ENCODE assay signal across 8 mouse cellular contexts in genomic region chr5:104052956-104053355, GRCm38 (mm10). TPM values are rescaled to one million over a fixed set of nuclear protein-coding genes. Genes with fewer than 3 reads are reported as not detected.
A peak's percentile ranks its signal among the peaks of the same experiment; 100 is the strongest.
DNase-seq lines count a peak whose midpoint lies in the region; ATAC-seq and TF ChIP-seq lines count a peak whose summit lies in the region.

No protein-coding gene starts in this region.

- H3K36me3 ChIP-seq in testis, adult 2 months (ENCODE audit: control insufficient read depth, insufficient read depth, low read length) = peaks cover 1% of the 10 kb centered on the region; the same call in 1 of the 2 replicates
- H3K36me3 ChIP-seq in liver, postnatal 0 days (replicated peaks; ENCODE audit: insufficient read depth, low read length) = peaks cover 27% of the 10 kb centered on the region

- peak; percentile 66; the same call in 1 of the 2 replicates for TF ChIP-seq CTCF in testis, adult 2 months (IDR thresholded peaks at IDR 0.05; ENCODE audit: control insufficient read depth, insufficient read depth, insufficient replicate concordance, low read depth, low read length)
- peak; percentile 75 for TF ChIP-seq CTCF in liver, postnatal 0 days (IDR thresholded peaks at IDR 0.05; ENCODE audit: low read depth)

- peak; percentile 68 for ATAC-seq in liver, postnatal 0 days

- 49% methylated on average over 8 of the region's 8 CpGs for WGBS in liver, postnatal 0 days (ENCODE audit: insufficient replicate concordance)

- TF ChIP-seq EP300 in liver, postnatal 0 days (IDR thresholded peaks at IDR 0.05; ENCODE audit: low read depth) = no peak

- no peaks in the 10 kb centered on the region for H3K9me3 ChIP-seq in liver, postnatal 0 days (ENCODE audit: low read length)

- no peak overlapping the region for H3K4me3 ChIP-seq in testis, adult 2 months (ENCODE audit: control insufficient read depth, low read depth, low read length)
- no peak overlapping the region for H3K4me3 ChIP-seq in liver, postnatal 0 days (ENCODE audit: low read depth, low read length)

- no peaks in the 10 kb centered on the region; the same call in 1 of the 2 replicates for H3K4me1 ChIP-seq in testis, adult 2 months (ENCODE audit: control insufficient read depth, insufficient read depth, low read length)
- H3K4me1 ChIP-seq in liver, postnatal 0 days (ENCODE audit: insufficient read depth) = peaks cover 12% of the 10 kb centered on the region

- no peak overlapping the region for H3K9ac ChIP-seq in liver, postnatal 0 days (replicated peaks)

- peak; percentile 54 for DNase-seq in adrenal gland, postnatal 14 days
- no peak for DNase-seq in adrenal gland, adult 8-10 months
- no peak for DNase-seq in testis, postnatal 14 days (ENCODE audit: low spot score)
- peak; percentile 69 for DNase-seq in liver, postnatal 0 days
- peak; percentile 65 for DNase-seq in thymus, postnatal 4 days
- DNase-seq in urinary bladder, adult 2 months (ENCODE audit: low spot score) = no peak
- DNase-seq in right cerebral cortex, postnatal 14 days = no peak

- H3K27ac ChIP-seq in testis, adult 2 months (ENCODE audit: control insufficient read depth, insufficient read depth, low read depth, low read length) = no peak overlapping the region
- no peak overlapping the region for H3K27ac ChIP-seq in liver, postnatal 0 days (ENCODE audit: low read depth)

- TF ChIP-seq POLR2A in testis, adult 2 months (IDR thresholded peaks at IDR 0.05; ENCODE audit: control insufficient read depth, low read depth, low read length) = no peak

- H3K27me3 ChIP-seq in testis, adult 2 months (ENCODE audit: control insufficient read depth, insufficient read depth, low read length) = no peaks in the 10 kb centered on the region
- H3K27me3 ChIP-seq in liver, postnatal 0 days (ENCODE audit: insufficient read depth, low read length) = no peaks in the 10 kb centered on the region

- H3K4me2 ChIP-seq in liver, postnatal 0 days (ENCODE audit: low read depth, low read length) = no peak overlapping the region

RNA-seq across cellular contexts. Expression of gene Nudt9, which starts 6.8 kb away (rescaled TPM):
- 56.5 and 60.0 TPM in 2 replicates for total RNA-seq in adrenal gland, postnatal 14 days (2021)
- total RNA-seq in adrenal gland, adult 8-10 months (2022) = 10 to 100 TPM; 50.5 to 60.0 (median 58.2) TPM
- 170 and 195 TPM in 2 replicates for polyA plus RNA-seq in testis, adult 2 months (2012; rRNA removed)
- 48.5 and 48.7 TPM in 2 replicates for polyA plus RNA-seq in liver, postnatal 0 days (2015; fragmentation: Nextera tagmentation; extraction: Ambion mirVana)
- polyA plus RNA-seq in urinary bladder, adult 2 months (2012; rRNA removed) = 50.6 and 55.6 TPM in 2 replicates

RNA-seq across cellular contexts. Expression of gene Gm17660, which starts 24.5 kb away (rescaled TPM):
- total RNA-seq in adrenal gland, postnatal 14 days (2021) = not detected in 2 replicates
- not detected for total RNA-seq in adrenal gland, adult 8-10 months (2022)
- polyA plus RNA-seq in testis, adult 2 months (2012; rRNA removed) = 0.26 and 0.62 TPM in 2 replicates
- not detected in 2 replicates for polyA plus RNA-seq in liver, postnatal 0 days (2015; fragmentation: Nextera tagmentation; extraction: Ambion mirVana)
- polyA plus RNA-seq in urinary bladder, adult 2 months (2012; rRNA removed) = not detected in 2 replicates

RNA-seq across cellular contexts. Expression of gene Hsd17b11, which starts 31.2 kb away (rescaled TPM):
- 51.0 and 60.5 TPM in 2 replicates for total RNA-seq in adrenal gland, postnatal 14 days (2021)
- 10 to 100 TPM; 77.7 to 87.8 (median 80.6) TPM for total RNA-seq in adrenal gland, adult 8-10 months (2022)
- 5.1 and 5.5 TPM in 2 replicates for polyA plus RNA-seq in testis, adult 2 months (2012; rRNA removed)
- 26.7 and 27.1 TPM in 2 replicates for polyA plus RNA-seq in liver, postnatal 0 days (2015; fragmentation: Nextera tagmentation; extraction: Ambion mirVana)
- polyA plus RNA-seq in urinary bladder, adult 2 months (2012; rRNA removed) = 77.1 and 90.8 TPM in 2 replicates

Comparison
In these comparisons a context has a peak if more than half of its experiments do, and no peak if none do; other contexts are left out.
1. DNase-seq: peak in adrenal gland, postnatal 14 days (single experiment), liver, postnatal 0 days (single experiment) and thymus, postnatal 4 days (single experiment); none in adrenal gland, adult 8-10 months (single experiment), testis, postnatal 14 days (single experiment), urinary bladder, adult 2 months (single experiment) and right cerebral cortex, postnatal 14 days (single experiment).